Mouse (Mus musculus): ENCODE measurements around the gene Tspan12. TPM values are rescaled to one million over a fixed set of nuclear protein-coding genes. Genes with fewer than 3 reads are reported as not detected.
A peak's percentile ranks its signal among the peaks of the same experiment; 100 is the strongest.

Gene Tspan12
- polyA plus RNA-seq, 1 experiment from 2014 or later, result 53.2 TPM

- no peak overlapping the region for H3K4me2 ChIP-seq
- 67% methylated on average over 7 of the region's 7 CpGs for WGBS
- no peaks in the 10 kb centered on the region for H3K27me3 ChIP-seq (ENCODE audit: control insufficient read depth, insufficient read depth, low read length)
- DNase-seq (ENCODE audit: low spot score, missing footprints), result peak; percentile 72
- no peak overlapping the region for H3K9ac ChIP-seq (ENCODE audit: low read length)
- no peaks in the 10 kb centered on the region for H3K9me3 ChIP-seq (ENCODE audit: control insufficient read depth, low read length)
- H3K36me3 ChIP-seq (ENCODE audit: control insufficient read depth, insufficient read depth, low read length), result no peaks in the 10 kb centered on the region
- H3K4me1 ChIP-seq (ENCODE audit: control insufficient read depth, insufficient read depth, low read length), result peaks cover 5% of the 10 kb centered on the region
- no peak overlapping the region for H3K27ac ChIP-seq (ENCODE audit: low read depth, low read length)
- ATAC-seq (ENCODE audit: low FRiP score), result no peak
- no peak overlapping the region for H3K4me3 ChIP-seq (ENCODE audit: low read depth, low read length)
Observed at GRCm38 (mm10) chr6:21855921-21856320, 3.6 kb upstream of the Tspan12 start.

- Histone ChIP-seq H3K9ac (ENCODE audit: low read length) (no peak overlapping the region), H3K36me3 (ENCODE audit: control insufficient read depth, insufficient read depth, low read length) (no peaks in the 10 kb centered on the region), H3K27me3 (ENCODE audit: control insufficient read depth, insufficient read depth, low read length) (no peaks in the 10 kb centered on the region), H3K27ac (ENCODE audit: low read depth, low read length) (no peak overlapping the region), H3K4me2 (no peak overlapping the region), H3K4me3 (ENCODE audit: low read depth, low read length) (no peak overlapping the region), H3K4me1 (ENCODE audit: control insufficient read depth, insufficient read depth, low read length) (peaks cover 6% of the 10 kb centered on the region), H3K9me3 (ENCODE audit: control insufficient read depth, low read length) (no peaks in the 10 kb centered on the region)
- ATAC-seq (ENCODE audit: low FRiP score) (no peak), DNase-seq (ENCODE audit: low spot score, missing footprints) (peak; percentile 56)
- WGBS, result 57% methylated on average over 6 of the region's 6 CpGs
Observed at GRCm38 (mm10) chr6:21853342-21853741, 1.0 kb upstream of the Tspan12 start.

- peak overlapping the region; percentile 90 for H3K9ac ChIP-seq (ENCODE audit: low read length)
- no peaks in the 10 kb centered on the region for H3K36me3 ChIP-seq (ENCODE audit: control insufficient read depth, insufficient read depth, low read length)
- ATAC-seq (ENCODE audit: low FRiP score) (peak; percentile 88), DNase-seq (ENCODE audit: low spot score, missing footprints) (peak; percentile 96)
- no peaks in the 10 kb centered on the region for H3K27me3 ChIP-seq (ENCODE audit: control insufficient read depth, insufficient read depth, low read length)
- under 1% methylated on average over 62 of the region's 62 CpGs for WGBS
- peaks cover 6% of the 10 kb centered on the region for H3K4me1 ChIP-seq (ENCODE audit: control insufficient read depth, insufficient read depth, low read length)
- H3K4me3 ChIP-seq (ENCODE audit: low read depth, low read length), result peak overlapping the region; percentile 70
- peak overlapping the region; percentile 55 for H3K4me2 ChIP-seq
- no peaks in the 10 kb centered on the region for H3K9me3 ChIP-seq (ENCODE audit: control insufficient read depth, low read length)
- H3K27ac ChIP-seq (ENCODE audit: low read depth, low read length), result peak overlapping the region; percentile 87
Observed at GRCm38 (mm10) chr6:21851596-21852343, 545 bp downstream of the Tspan12 start.

GRCm38 (mm10) chr6:21851346-21851595 is 1.0 kb downstream of the Tspan12 start:
- H3K4me1 ChIP-seq (ENCODE audit: control insufficient read depth, insufficient read depth, low read length), result peaks cover 6% of the 10 kb centered on the region
- DNase-seq (ENCODE audit: low spot score, missing footprints) (no peak), ATAC-seq (ENCODE audit: low FRiP score) (peak; percentile 93)
- H3K4me3 ChIP-seq (ENCODE audit: low read depth, low read length), result peak overlapping the region; percentile 70
- no peaks in the 10 kb centered on the region for H3K36me3 ChIP-seq (ENCODE audit: control insufficient read depth, insufficient read depth, low read length)
- peak overlapping the region; percentile 90 for H3K9ac ChIP-seq (ENCODE audit: low read length)
- WGBS, result under 1% methylated on average over 5 of the region's 5 CpGs
- no peaks in the 10 kb centered on the region for H3K9me3 ChIP-seq (ENCODE audit: control insufficient read depth, low read length)
- H3K4me2 ChIP-seq, result peak overlapping the region; percentile 55
- no peaks in the 10 kb centered on the region for H3K27me3 ChIP-seq (ENCODE audit: control insufficient read depth, insufficient read depth, low read length)
- peak overlapping the region; percentile 87; the same call in 1 of the 2 replicates for H3K27ac ChIP-seq (ENCODE audit: low read depth, low read length)

GRCm38 (mm10) chr6:21850526-21851345 is 1.6 kb downstream of the Tspan12 start:
- no peaks in the 10 kb centered on the region for H3K27me3 ChIP-seq (ENCODE audit: control insufficient read depth, insufficient read depth, low read length)
- peak; percentile 28 for ATAC-seq (ENCODE audit: low FRiP score)
- DNase-seq (ENCODE audit: low spot score, missing footprints), result peak; percentile 93
- peak overlapping the region; percentile 55 for H3K4me2 ChIP-seq
- H3K9me3 ChIP-seq (ENCODE audit: control insufficient read depth, low read length), result no peaks in the 10 kb centered on the region
- 26% methylated on average over 21 of the region's 21 CpGs for WGBS
- no peak overlapping the region for H3K27ac ChIP-seq (ENCODE audit: low read depth, low read length)
- peak overlapping the region; percentile 90 for H3K9ac ChIP-seq (ENCODE audit: low read length)
- no peaks in the 10 kb centered on the region for H3K36me3 ChIP-seq (ENCODE audit: control insufficient read depth, insufficient read depth, low read length)
- peak overlapping the region; percentile 70 for H3K4me3 ChIP-seq (ENCODE audit: low read depth, low read length)
- H3K4me1 ChIP-seq (ENCODE audit: control insufficient read depth, insufficient read depth, low read length), result peaks cover 6% of the 10 kb centered on the region

- H3K4me3 ChIP-seq (ENCODE audit: low read depth, low read length), result no peak overlapping the region
- ATAC-seq (ENCODE audit: low FRiP score) (no peak), DNase-seq (ENCODE audit: low spot score, missing footprints) (peak; percentile 73)
- H3K9me3 ChIP-seq (ENCODE audit: control insufficient read depth, low read length), result no peaks in the 10 kb centered on the region
- 91% methylated on average over 4 of the region's 4 CpGs for WGBS
- no peak overlapping the region for H3K4me2 ChIP-seq
- no peaks in the 10 kb centered on the region for H3K36me3 ChIP-seq (ENCODE audit: control insufficient read depth, insufficient read depth, low read length)
- no peaks in the 10 kb centered on the region for H3K27me3 ChIP-seq (ENCODE audit: control insufficient read depth, insufficient read depth, low read length)
- no peak overlapping the region for H3K27ac ChIP-seq (ENCODE audit: low read depth, low read length)
- H3K9ac ChIP-seq (ENCODE audit: low read length), result no peak overlapping the region
- H3K4me1 ChIP-seq (ENCODE audit: control insufficient read depth, insufficient read depth, low read length), result peaks cover 6% of the 10 kb centered on the region
Observed at GRCm38 (mm10) chr6:21848808-21849207, 3.5 kb downstream of the Tspan12 start.

- 38% methylated on average over 9 of the region's 9 CpGs for WGBS
- no peaks in the 10 kb centered on the region for H3K36me3 ChIP-seq (ENCODE audit: control insufficient read depth, insufficient read depth, low read length)
- H3K4me1 ChIP-seq (ENCODE audit: control insufficient read depth, insufficient read depth, low read length), result no peaks in the 10 kb centered on the region
- H3K27ac ChIP-seq (ENCODE audit: low read depth, low read length), result no peak overlapping the region
- H3K4me3 ChIP-seq (ENCODE audit: low read depth, low read length), result no peak overlapping the region
- ATAC-seq (ENCODE audit: low FRiP score) (peak; percentile 75), DNase-seq (ENCODE audit: low spot score, missing footprints) (no peak)
- H3K4me2 ChIP-seq, result no peak overlapping the region
- H3K9me3 ChIP-seq (ENCODE audit: control insufficient read depth, low read length), result no peaks in the 10 kb centered on the region
- no peak overlapping the region for H3K9ac ChIP-seq (ENCODE audit: low read length)
- H3K27me3 ChIP-seq (ENCODE audit: control insufficient read depth, insufficient read depth, low read length), result no peaks in the 10 kb centered on the region
Observed at GRCm38 (mm10) chr6:21839976-21840775, 12.1 kb downstream of the Tspan12 start.

GRCm38 (mm10) chr6:21839244-21839814 is 13.0 kb downstream of the Tspan12 start:
- ATAC-seq (ENCODE audit: low FRiP score), result no peak

More at GRCm38 (mm10) chr6:21839244-21839814, 13.0 kb downstream of the Tspan12 start:
- Histone ChIP-seq H3K4me2 (no peak overlapping the region), H3K4me3 (ENCODE audit: low read depth, low read length) (no peak overlapping the region), H3K9me3 (ENCODE audit: control insufficient read depth, low read length) (no peaks in the 10 kb centered on the region), H3K4me1 (ENCODE audit: control insufficient read depth, insufficient read depth, low read length) (no peaks in the 10 kb centered on the region), H3K27ac (ENCODE audit: low read depth, low read length) (no peak overlapping the region), H3K27me3 (ENCODE audit: control insufficient read depth, insufficient read depth, low read length) (no peaks in the 10 kb centered on the region), H3K9ac (ENCODE audit: low read length) (no peak overlapping the region), H3K36me3 (ENCODE audit: control insufficient read depth, insufficient read depth, low read length) (no peaks in the 10 kb centered on the region)
- DNase-seq (ENCODE audit: low spot score, missing footprints), result no peak
- WGBS, result 78% methylated on average over 10 of the region's 10 CpGs
